Mouse (Mus musculus) limb, embryonic 13.5 days (tissue): ENCODE data around the gene Adcyap1r1. TPM values are rescaled to one million over a fixed set of nuclear protein-coding genes. Genes with fewer than 3 reads are reported as not detected.

Source experiments
- ATAC-seq: fragments of 200-750 bp; cut with Nextera tagmentation; 2 replicates; pipeline ENCODE4 v1.8.0; 2017; ENCODE audit warnings: low read depth, moderate number of reproducible peaks, moderate TSS enrichment; ENCODE audit not compliant: low FRiP score
- H3K27ac ChIP-seq: fragments of 300-500 bp; sonication (generic); 2 replicates; pipeline ENCODE4 v1.5.1; 2015; ENCODE audit warnings: inconsistent platforms, mild to moderate bottlenecking, moderate library complexity
- H3K27me3 ChIP-seq: fragments of 300-500 bp; sonication (generic); 2 replicates; pipeline ENCODE4 v1.6.1; 2015; ENCODE audit warnings: mild to moderate bottlenecking, inconsistent platforms
- H3K36me3 ChIP-seq: fragments of 300-500 bp; sonication (generic); 2 replicates; pipeline ENCODE4 v1.6.1; 2015; ENCODE audit warnings: inconsistent platforms, mild to moderate bottlenecking, moderate library complexity
- H3K4me1 ChIP-seq: fragments of 300-500 bp; sonication (generic); 2 replicates; pipeline ENCODE4 v1.6.1; 2015; ENCODE audit warnings: inconsistent platforms
- H3K4me2 ChIP-seq: fragments of 300-500 bp; sonication (generic); replicated peaks from 2 replicates; pipeline ENCODE4 v1.6.1; 2015; ENCODE audit warnings: inconsistent platforms, mild to moderate bottlenecking, moderate library complexity
- H3K4me3 ChIP-seq: fragments of 300-500 bp; sonication (generic); 2 replicates; pipeline ENCODE4 v1.5.1; 2015; ENCODE audit warnings: moderate library complexity, mild to moderate bottlenecking, inconsistent platforms
- H3K9ac ChIP-seq: fragments of 300-500 bp; sonication (generic); 2 replicates; pipeline ENCODE4 v1.6.1; 2015; ENCODE audit warnings: mild to moderate bottlenecking, inconsistent platforms
- H3K9me3 ChIP-seq: fragments of 300-500 bp; sonication (generic); 2 replicates; pipeline ENCODE4 v1.6.1; 2016; ENCODE audit warnings: inconsistent platforms
- WGBS: fragments of 180-500 bp; shearing (Covaris S2); methylation state at CpG from one replicate; pipeline ENCODE4 v1.1.7; 2015; 5-methylcytosine and 5-hydroxymethylcytosine counted together
- polyA plus RNA-seq: library from polyadenylated mRNA; unstranded; fragments of >200 nt; fragmentation: Nextera tagmentation; extraction: Ambion mirVana; gene quantifications from 2 replicates; pipeline ENCODE4 v1.2.1, GENCODE M21; 2015

The Adcyap1r1 gene
- polyA plus RNA-seq, 1 experiment from 2014 or later: 1.4 TPM

- Histone ChIP-seq H3K27ac (no peak overlapping the region), H3K36me3 (no peaks in the 10 kb centered on the region), H3K4me2 (no peak overlapping the region), H3K4me3 (no peak overlapping the region), H3K9me3 (no peaks in the 10 kb centered on the region), H3K27me3 (no peaks in the 10 kb centered on the region), H3K4me1 (peaks cover 2% of the 10 kb centered on the region), H3K9ac (no peak overlapping the region)
- ATAC-seq: no peak
- 67% methylated on average over 1 of the region's 1 CpGs for WGBS
These were observed 30.7 kb downstream of the Adcyap1r1 start for GRCm38 (mm10) chr6:55482471-55482870.

GRCm38 (mm10) chr6:55483360-55483759 lies 31.6 kb downstream of the Adcyap1r1 start:
- ATAC-seq: no peak
- no peak overlapping the region for H3K27ac ChIP-seq
- peaks cover 8% of the 10 kb centered on the region for H3K4me1 ChIP-seq
- WGBS: 84% methylated on average over 7 of the region's 7 CpGs
- no peaks in the 10 kb centered on the region for H3K9me3 ChIP-seq
- H3K27me3 ChIP-seq: no peaks in the 10 kb centered on the region
- no peaks in the 10 kb centered on the region for H3K36me3 ChIP-seq
- H3K9ac ChIP-seq: no peak overlapping the region
- H3K4me3 ChIP-seq: no peak overlapping the region
- no peak overlapping the region for H3K4me2 ChIP-seq

- Histone ChIP-seq H3K4me3 (no peak overlapping the region), H3K4me2 (no peak overlapping the region), H3K27me3 (no peaks in the 10 kb centered on the region), H3K36me3 (no peaks in the 10 kb centered on the region), H3K9ac (no peak overlapping the region), H3K9me3 (no peaks in the 10 kb centered on the region), H3K4me1 (peaks cover 8% of the 10 kb centered on the region), H3K27ac (no peak overlapping the region)
- WGBS: 44% methylated on average over 4 of the region's 4 CpGs
- no peak for ATAC-seq
These were observed 32.4 kb downstream of the Adcyap1r1 start for GRCm38 (mm10) chr6:55484224-55484623.

DNA sequence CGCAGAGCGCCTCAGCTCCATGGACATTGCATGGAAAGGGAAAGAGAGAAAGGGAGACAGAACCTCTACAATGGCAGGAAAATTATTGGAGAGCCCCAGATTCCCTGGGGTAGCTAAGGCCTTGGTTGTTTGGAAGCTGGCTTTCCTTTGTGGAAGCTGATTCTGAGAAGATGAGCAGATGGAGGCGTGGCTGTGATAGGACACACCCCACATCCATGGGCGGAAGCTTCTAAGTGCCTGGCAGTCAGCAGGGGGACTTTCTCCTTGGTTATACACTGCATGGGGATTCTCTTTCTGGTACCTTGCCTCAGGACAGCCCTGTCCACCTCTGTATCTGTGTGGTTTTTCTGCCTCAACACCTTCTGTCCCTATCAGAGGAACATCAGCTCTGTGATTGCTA lies 33.4 kb downstream of the Adcyap1r1 start:
- Histone ChIP-seq H3K4me3 (no peak overlapping the region), H3K4me2 (no peak overlapping the region), H3K9ac (no peak overlapping the region), H3K27me3 (no peaks in the 10 kb centered on the region), H3K4me1 (peaks cover 8% of the 10 kb centered on the region), H3K36me3 (no peaks in the 10 kb centered on the region), H3K9me3 (no peaks in the 10 kb centered on the region), H3K27ac (no peak overlapping the region)
- ATAC-seq: no peak
- WGBS: 65% methylated on average over 4 of the region's 4 CpGs

DNA sequence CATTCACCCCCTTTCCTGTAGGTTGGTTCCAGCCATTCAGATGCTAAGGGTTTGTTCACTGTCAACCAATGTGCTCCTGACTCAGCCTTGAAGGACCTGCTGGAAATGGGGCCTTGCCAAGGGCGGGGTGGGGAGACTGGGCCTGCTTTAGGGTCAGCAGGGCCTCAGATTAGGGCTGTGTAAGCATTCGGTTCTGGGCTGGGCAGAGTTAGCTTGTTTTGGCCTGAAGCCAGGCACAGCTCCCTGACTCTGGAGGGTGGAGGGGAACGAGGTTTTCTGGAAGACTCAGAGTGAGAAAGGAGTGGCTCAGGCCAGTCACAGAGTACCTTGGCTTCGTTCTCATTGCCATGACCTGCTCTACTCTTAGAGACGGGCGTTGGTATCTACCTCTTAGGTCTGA lies 35.9 kb downstream of the Adcyap1r1 start:
- H3K4me1 ChIP-seq: peaks cover 8% of the 10 kb centered on the region
- H3K9ac ChIP-seq: no peak overlapping the region
- H3K27me3 ChIP-seq: no peaks in the 10 kb centered on the region
- no peak overlapping the region for H3K27ac ChIP-seq
- no peaks in the 10 kb centered on the region for H3K9me3 ChIP-seq
- no peak overlapping the region for H3K4me3 ChIP-seq
- WGBS: 63% methylated on average over 6 of the region's 6 CpGs
- no peaks in the 10 kb centered on the region for H3K36me3 ChIP-seq
- ATAC-seq: 0 out of 2 replicates have a peak, but pooled peaks have one; percentile 59
- H3K4me2 ChIP-seq: no peak overlapping the region

GRCm38 (mm10) chr6:55496201-55496600 lies 44.4 kb downstream of the Adcyap1r1 start:
- H3K27me3 ChIP-seq: no peaks in the 10 kb centered on the region
- no peak overlapping the region for H3K27ac ChIP-seq
- 96% methylated on average over 4 of the region's 4 CpGs for WGBS
- ATAC-seq: no peak
- H3K4me1 ChIP-seq: no peaks in the 10 kb centered on the region
- no peaks in the 10 kb centered on the region for H3K36me3 ChIP-seq
- no peak overlapping the region for H3K4me2 ChIP-seq
- no peak overlapping the region for H3K9ac ChIP-seq
- no peak overlapping the region for H3K4me3 ChIP-seq
- no peaks in the 10 kb centered on the region for H3K9me3 ChIP-seq

GRCm38 (mm10) chr6:55498753-55499152 lies 47.0 kb downstream of the Adcyap1r1 start:
- H3K9me3 ChIP-seq: no peaks in the 10 kb centered on the region
- H3K4me1 ChIP-seq: no peaks in the 10 kb centered on the region
- ATAC-seq: no peak
- H3K4me2 ChIP-seq: no peak overlapping the region
- no peak overlapping the region for H3K9ac ChIP-seq
- H3K27ac ChIP-seq: no peak overlapping the region
- no peaks in the 10 kb centered on the region for H3K27me3 ChIP-seq
- H3K36me3 ChIP-seq: no peaks in the 10 kb centered on the region
- no peak overlapping the region for H3K4me3 ChIP-seq

DNA sequence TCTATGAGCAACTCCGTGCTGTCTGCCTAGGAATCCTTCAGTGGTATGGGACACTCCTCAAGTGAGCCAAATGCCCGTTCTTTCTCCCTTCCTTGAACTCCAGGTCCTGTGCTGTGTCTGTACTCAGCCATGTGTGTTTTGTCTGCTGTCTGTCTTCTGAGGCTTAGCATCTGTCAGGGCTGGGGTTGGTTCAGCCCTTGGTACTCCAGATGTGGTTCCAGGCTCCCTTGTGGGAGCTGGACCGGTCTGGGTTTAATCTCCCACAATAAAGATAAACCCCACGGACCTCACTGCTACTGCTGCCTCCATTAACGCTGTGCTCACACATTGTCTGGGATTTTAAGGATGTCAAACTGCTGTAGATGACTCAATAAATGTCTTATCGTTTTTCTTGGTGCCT lies 49.3 kb downstream of the Adcyap1r1 start:
- no peak overlapping the region for H3K27ac ChIP-seq
- no peaks in the 10 kb centered on the region for H3K36me3 ChIP-seq
- 34% methylated on average over 6 of the region's 6 CpGs for WGBS
- H3K4me1 ChIP-seq: no peaks in the 10 kb centered on the region
- no peaks in the 10 kb centered on the region for H3K27me3 ChIP-seq
- ATAC-seq: no peak
- H3K4me2 ChIP-seq: no peak overlapping the region
- no peak overlapping the region for H3K9ac ChIP-seq
- no peaks in the 10 kb centered on the region; the same call in 1 of the 2 replicates for H3K9me3 ChIP-seq
- no peak overlapping the region for H3K4me3 ChIP-seq

GRCm38 (mm10) chr6:55502309-55502708 lies 50.5 kb downstream of the Adcyap1r1 start:
- 91% methylated on average over 7 of the region's 7 CpGs for WGBS

DNA sequence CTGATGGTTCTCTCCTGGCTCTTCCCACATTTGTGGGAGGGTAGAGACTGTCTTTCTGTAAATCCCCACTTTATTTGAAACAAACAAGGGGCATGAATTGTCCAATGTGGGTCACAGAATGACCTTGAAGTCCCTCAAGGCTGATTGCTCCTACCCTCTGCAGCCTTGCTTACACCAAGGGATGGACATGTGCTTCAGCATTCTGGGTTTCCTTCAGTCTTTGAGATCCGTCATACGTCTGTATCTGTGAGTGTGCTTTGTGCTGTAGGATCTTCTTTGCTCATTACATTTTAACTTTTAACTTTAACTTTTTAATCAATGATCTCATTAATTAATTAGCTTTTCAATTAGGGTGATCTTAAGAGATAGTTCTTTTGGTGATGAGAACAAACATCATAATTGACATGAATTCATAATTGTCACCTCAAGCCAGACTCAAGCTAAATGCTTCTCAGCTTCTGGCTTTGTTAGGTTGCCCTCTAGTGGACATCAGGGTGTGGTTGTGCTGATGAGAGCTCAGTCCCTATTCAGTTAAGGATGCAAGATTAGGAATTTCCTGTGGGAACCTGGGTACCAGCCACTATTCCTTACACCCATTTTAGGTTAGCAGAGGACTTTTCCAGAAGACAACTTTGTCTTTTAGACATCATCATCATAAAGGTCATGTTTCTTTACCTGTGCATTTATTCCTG lies 53.2 kb downstream of the Adcyap1r1 start:
- H3K9ac ChIP-seq: no peak overlapping the region
- no peaks in the 10 kb centered on the region for H3K27me3 ChIP-seq
- no peaks in the 10 kb centered on the region for H3K4me1 ChIP-seq
- no peak overlapping the region for H3K27ac ChIP-seq
- 92% methylated on average over 2 of the region's 2 CpGs for WGBS
- ATAC-seq: no peak
- H3K4me2 ChIP-seq: no peak overlapping the region
- H3K4me3 ChIP-seq: no peak overlapping the region
- no peaks in the 10 kb centered on the region; the same call in 1 of the 2 replicates for H3K9me3 ChIP-seq
- no peaks in the 10 kb centered on the region for H3K36me3 ChIP-seq

More at GRCm38 (mm10) chr6:55502309-55502708, 50.5 kb downstream of the Adcyap1r1 start:
- ATAC-seq: no peak
- Histone ChIP-seq H3K27ac (no peak overlapping the region), H3K4me1 (no peaks in the 10 kb centered on the region), H3K9me3 (no peaks in the 10 kb centered on the region; the same call in 1 of the 2 replicates), H3K4me3 (no peak overlapping the region), H3K36me3 (no peaks in the 10 kb centered on the region), H3K27me3 (no peaks in the 10 kb centered on the region), H3K9ac (no peak overlapping the region), H3K4me2 (no peak overlapping the region)

GRCm38 (mm10) chr6:55506519-55506918 lies 54.7 kb downstream of the Adcyap1r1 start:
- H3K27ac ChIP-seq: no peak overlapping the region
- H3K36me3 ChIP-seq: no peaks in the 10 kb centered on the region
- WGBS: 74% methylated on average over 4 of the region's 4 CpGs

DNA sequence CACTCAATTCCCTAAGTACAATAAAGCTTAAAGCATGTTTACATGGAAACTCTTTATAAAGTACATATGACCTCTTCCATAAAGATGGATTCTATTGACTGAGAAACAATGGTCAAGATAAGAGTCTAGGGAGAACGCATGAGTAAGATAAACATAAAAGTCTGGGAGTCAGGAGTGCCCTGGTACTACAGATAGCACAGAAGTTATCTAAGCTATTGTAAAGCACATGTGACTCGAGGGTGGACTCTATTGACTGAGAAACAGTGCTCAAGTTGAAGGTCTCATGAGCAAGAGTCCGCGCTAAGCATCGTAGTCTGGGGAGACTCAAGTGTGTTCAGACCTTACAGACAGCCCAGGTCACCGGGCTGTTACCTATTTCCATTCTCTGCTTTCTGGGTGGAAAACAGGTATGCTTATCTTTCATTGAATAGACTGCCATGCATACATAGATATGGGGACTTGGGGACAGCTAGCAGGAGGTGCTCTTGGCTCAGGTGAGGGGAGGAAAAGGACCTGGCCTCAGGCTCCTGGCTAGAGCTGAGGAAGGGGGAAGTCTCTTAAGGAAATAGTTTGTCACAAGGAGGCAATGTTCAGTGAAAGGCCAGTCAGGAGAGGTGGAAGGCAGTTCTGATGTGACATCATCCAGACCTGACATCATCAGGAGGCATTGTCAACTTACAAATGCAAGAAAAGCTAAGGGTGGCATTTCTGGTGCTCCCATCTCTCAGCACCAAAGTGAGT lies 57.5 kb downstream of the Adcyap1r1 start:
- Histone ChIP-seq H3K27me3 (peaks cover 8% of the 10 kb centered on the region; the same call in 1 of the 2 replicates), H3K9ac (no peak overlapping the region), H3K9me3 (no peaks in the 10 kb centered on the region), H3K36me3 (no peaks in the 10 kb centered on the region), H3K27ac (no peak overlapping the region), H3K4me1 (no peaks in the 10 kb centered on the region), H3K4me3 (no peak overlapping the region), H3K4me2 (no peak overlapping the region)
- no peak for ATAC-seq
- WGBS: 77% methylated on average over 6 of the region's 6 CpGs

More at GRCm38 (mm10) chr6:55506519-55506918, 54.7 kb downstream of the Adcyap1r1 start:
- Histone ChIP-seq H3K4me3 (no peak overlapping the region), H3K4me1 (no peaks in the 10 kb centered on the region), H3K9me3 (no peaks in the 10 kb centered on the region; the same call in 1 of the 2 replicates), H3K27me3 (no peaks in the 10 kb centered on the region), H3K4me2 (no peak overlapping the region), H3K9ac (no peak overlapping the region)
- ATAC-seq: no peak
